Mouse (Mus musculus) left cerebral cortex, postnatal 36 days (tissue): ENCODE data around the gene Pelo. TPM values are rescaled to one million over a fixed set of nuclear protein-coding genes. Genes with fewer than 3 reads are reported as not detected.

Experiments used
- DNase-seq, 2 experiments: peaks; one replicate each; pipeline ENCODE4 v3.0.0; 2021 to 2022; ENCODE audit warnings: low spot score in 2 of 2, mixed read lengths in 1 of 2
- intact Hi-C: fragments of 180-260 bp; cut with DNase I; formaldehyde crosslinking; loops from one replicate; pipeline ENCODE4 v1.15.1; 2025
- total RNA-seq, 2 experiments: library from RNA; stranded (reverse); gene quantifications; 2 replicates each; pipeline ENCODE4 v1.2.3; 2021

Pelo gene
- total RNA-seq, 2 experiments from 2014 or later: 21.9 to 23.7 TPM

- intact Hi-C loops: loop anchor here (5.0 kb wide), 1 partner anchor 112 kb away; no protein-coding TSS in a partner anchor
- no peak for DNase-seq
Measured at GRCm38 (mm10) chr13:115099381-115099780, 9.4 kb upstream of the Pelo start.

GRCm38 (mm10) chr13:115098227-115098626 lies 8.2 kb upstream of the Pelo start:
- DNase-seq: no peak
- intact Hi-C loops: loop anchor here (5.0 kb wide), 1 partner anchor 111 kb away; no protein-coding TSS in a partner anchor

DNA sequence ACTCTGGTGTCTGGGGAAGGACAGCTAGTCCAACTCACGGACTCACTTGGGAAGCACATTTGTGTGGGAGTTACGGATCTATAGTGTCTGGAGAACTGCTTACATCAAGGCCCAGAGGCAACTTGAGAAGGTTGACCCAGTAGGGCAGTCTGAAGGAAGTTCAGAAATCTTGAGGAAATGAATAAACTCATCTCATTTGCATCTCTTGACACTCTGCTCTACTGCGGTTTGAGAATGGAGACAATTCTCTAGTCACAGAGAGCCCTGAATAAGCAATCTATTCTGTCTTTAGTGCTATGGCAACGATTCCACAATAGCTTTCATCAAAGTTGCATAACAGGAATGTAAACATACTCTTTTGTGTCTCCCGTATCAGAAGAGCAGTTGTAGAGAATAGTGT lies 7.0 kb upstream of the Pelo start:
- DNase-seq: no peak
- intact Hi-C loops: loop anchor here (5.0 kb wide), 1 partner anchor 110 kb away; no protein-coding TSS in a partner anchor

GRCm38 (mm10) chr13:115096216-115096615 lies 6.2 kb upstream of the Pelo start:
- no peak for DNase-seq
- intact Hi-C loops: loop anchor here (5.0 kb wide), 1 partner anchor 109 kb away; no protein-coding TSS in a partner anchor

- no peak for DNase-seq
- intact Hi-C loops: loop anchor here (5.0 kb wide), 1 partner anchor 108 kb away; no protein-coding TSS in a partner anchor
Measured at GRCm38 (mm10) chr13:115095392-115095791, 5.4 kb upstream of the Pelo start.

DNA sequence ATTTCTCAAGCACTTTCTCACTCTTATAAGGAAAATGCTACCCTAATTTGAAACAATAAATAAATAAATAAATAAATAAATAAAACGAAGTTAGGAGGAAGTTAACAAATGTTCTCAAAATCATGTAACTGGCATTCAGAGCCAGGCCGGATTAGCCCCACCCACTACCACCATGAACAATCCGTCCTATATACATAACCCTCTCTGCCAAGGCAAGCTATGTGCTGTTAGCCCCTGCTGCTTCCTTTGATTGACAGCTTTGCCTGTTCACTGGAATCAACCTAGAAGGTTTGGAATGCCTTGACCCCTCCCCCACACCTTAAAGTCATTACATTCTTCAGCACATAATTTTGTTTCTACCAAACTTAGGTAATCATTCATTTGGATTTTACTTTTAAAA lies 1.5 kb upstream of the Pelo start:
- no peak for DNase-seq
- intact Hi-C loops: no loop called here

DNA sequence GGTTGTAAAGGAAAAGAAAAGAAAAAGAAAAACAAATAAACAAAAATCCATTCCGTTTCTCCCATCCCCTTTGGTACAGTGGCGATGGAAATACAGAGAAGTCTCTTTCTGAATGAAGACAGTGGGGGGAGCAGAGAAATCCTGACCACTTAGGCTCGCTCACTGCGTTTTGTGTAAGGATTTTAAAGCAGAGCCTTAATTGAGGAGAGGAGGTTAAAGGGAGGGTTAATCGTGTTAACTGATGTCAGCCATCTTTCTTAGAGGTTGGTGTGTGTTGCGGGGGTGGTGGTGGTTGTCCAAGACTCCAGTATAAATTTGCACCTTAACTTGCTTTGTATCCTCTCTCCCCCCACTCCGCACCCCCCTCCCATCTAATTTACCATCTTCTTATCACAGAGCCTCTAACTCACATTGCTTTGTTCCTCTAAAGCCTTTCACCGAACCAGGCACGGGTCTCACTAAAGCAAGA lies 1.0 kb upstream of the Pelo start:
- DNase-seq: no peak
- intact Hi-C loops: no loop called here

GRCm38 (mm10) chr13:115089395-115090025 lies 476 bp downstream of the Pelo start:
- DNase-seq: peak; percentile 11 to 22
- intact Hi-C loops: no loop called here

DNA sequence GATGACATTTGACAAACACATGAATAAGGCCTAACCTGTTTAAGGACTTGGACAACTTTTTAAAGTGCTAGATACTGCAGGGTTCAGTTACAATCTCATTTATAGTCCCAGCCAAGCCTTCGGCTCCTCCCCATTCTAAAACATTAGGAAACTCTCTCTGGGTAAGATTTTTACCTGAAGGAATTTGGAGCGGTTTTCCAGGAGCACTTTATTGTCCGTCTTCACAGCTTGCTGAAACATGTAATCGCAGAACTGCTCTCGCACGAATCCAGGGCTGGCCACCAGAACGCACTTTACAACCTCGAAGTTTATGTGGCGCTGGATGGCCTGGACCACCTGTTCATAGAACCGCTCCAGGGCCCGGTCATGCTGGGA lies 979 bp downstream of the Pelo start:
- intact Hi-C loops: no loop called here
- no peak for DNase-seq

GRCm38 (mm10) chr13:115085974-115086373 lies 4.0 kb downstream of the Pelo start:
- intact Hi-C loops: no loop called here
- DNase-seq: no peak

GRCm38 (mm10) chr13:115082339-115082738 lies 7.6 kb downstream of the Pelo start:
- intact Hi-C loops: no loop called here
- DNase-seq: no peak

GRCm38 (mm10) chr13:115079996-115080585 lies 9.9 kb downstream of the Pelo start:
- no peak for DNase-seq
- intact Hi-C loops: no loop called here

GRCm38 (mm10) chr13:115078997-115079685 lies 10.8 kb downstream of the Pelo start:
- no peak for DNase-seq
- intact Hi-C loops: no loop called here

- no peak for DNase-seq
- intact Hi-C loops: no loop called here
Measured at GRCm38 (mm10) chr13:115077346-115078134, 12.4 kb downstream of the Pelo start.

DNA sequence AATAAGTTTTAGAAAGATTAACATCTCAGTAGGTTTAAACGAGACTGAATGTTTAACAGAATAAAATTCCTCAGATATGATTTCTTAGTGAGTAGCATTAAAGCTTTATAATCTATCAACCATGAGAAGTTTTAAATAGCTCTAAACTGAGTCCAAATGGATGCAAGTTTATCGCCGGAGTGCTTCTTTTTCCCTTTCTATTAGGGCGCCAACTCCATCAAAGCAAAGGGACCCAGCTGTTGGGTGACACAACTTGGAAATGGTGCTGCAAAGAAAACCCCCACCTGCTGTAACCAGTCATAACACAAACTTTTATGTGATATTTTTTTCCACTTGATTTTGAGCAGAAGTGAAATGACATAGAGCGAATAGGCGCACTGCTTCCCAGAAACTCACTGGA lies 17.6 kb downstream of the Pelo start:
- intact Hi-C loops: no loop called here
- no peak for DNase-seq

DNA sequence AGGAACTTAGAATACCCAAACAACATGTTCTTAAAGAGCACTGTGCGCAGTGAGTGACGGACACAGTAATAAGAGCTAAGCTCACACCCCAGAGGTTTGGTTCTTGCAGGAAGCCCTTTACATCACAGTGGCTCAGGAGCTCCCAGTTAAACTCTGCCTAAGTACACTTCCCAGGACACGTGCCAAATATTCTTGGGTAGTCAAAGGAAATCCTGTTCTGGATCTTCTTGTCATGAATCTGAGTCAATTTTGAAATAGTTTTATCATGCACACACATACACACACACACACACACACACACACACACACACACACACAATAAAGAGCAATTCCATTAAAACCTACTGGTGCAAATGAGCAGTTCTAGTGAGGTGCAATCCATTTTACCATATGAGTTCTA lies 18.6 kb downstream of the Pelo start:
- intact Hi-C loops: no loop called here
- DNase-seq: no peak

DNA sequence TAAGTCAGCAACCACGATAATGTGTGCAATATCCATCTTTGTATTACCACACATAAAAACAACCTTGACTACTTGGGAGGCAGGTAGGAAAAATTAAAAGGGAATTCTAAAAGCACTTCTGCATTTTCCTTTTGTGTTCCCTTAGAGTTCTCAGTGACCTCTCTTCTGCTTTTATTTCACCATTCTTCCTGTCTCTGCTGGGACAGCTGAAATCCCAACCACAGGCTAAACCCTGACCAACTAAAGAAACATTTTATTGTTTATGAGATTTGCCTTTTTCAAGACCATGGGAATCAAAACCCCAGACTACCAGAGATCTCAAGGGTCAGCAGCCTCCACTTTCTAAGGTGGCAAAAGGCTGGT lies 22.0 kb downstream of the Pelo start:
- intact Hi-C loops: no loop called here
- no peak for DNase-seq

GRCm38 (mm10) chr13:115067324-115067967 lies 22.5 kb downstream of the Pelo start:
- no peak for DNase-seq
- intact Hi-C loops: no loop called here

GRCm38 (mm10) chr13:115057555-115057954 lies 32.4 kb downstream of the Pelo start:
- intact Hi-C loops: no loop called here
- DNase-seq: no peak

DNA sequence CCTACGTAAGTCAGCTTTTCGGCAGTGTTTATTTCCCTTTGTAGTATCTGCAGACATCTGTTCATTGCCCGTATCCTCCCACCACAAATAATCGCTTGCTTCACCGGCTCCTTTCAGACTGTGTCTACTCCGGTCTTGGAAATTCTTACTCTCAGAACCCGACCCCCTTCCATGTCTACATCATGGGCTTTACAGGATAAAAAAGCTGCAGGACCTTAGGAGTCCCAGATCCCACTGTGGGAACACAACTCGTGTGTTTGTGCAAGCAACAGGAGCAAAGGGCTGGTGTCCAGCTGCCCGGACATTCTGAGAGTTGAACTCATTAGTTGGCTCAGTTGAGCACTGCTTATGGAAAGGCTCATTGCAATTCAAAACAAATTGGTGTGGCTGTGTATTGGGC lies 35.2 kb downstream of the Pelo start:
- intact Hi-C loops: no loop called here
- DNase-seq: no peak
